14 mouse cellular contexts compared by ENCODE assay signal in the genomic region with DNA sequence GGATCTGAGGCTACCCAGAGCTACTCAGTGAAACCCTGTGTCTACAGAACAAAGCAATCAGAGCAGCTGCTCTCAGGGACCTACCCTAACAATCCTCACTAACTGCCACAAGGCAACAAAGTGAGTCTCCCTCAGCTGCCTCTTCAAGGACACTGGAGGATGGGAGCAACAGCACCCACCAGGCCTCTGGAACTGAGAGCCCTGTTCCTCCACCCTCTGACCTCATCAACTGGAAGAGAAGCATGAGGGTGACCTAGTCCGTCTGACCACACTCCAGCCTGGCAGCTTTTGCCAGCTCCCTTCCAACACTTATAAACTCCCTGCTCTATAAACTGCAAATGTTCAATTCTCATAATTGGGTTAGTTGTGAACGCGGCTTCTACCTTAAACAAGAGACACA. TPM values are rescaled to one million over a fixed set of nuclear protein-coding genes. Genes with fewer than 3 reads are reported as not detected.
DNase-seq lines count a peak whose midpoint lies in the region; ATAC-seq and TF ChIP-seq lines count a peak whose summit lies in the region.
"Had no signal": no experiment of that assay in that cellular context is flagged by ENCODE, and none has a peak within 500 bp of the region (broad histone marks: within the 10 kb centered on the region; RNA-seq: fewer than 3 reads in every experiment).

No protein-coding gene starts in this region.

- H3K4me2 ChIP-seq in heart, embryonic 14.5 days (ENCODE audit: low read length): no peak overlapping the region
- no peak overlapping the region for H3K4me2 ChIP-seq in midbrain, embryonic 15.5 days
- H3K4me2 ChIP-seq: neural tube, embryonic 15.5 days had no signal

- no peaks in the 10 kb centered on the region for H3K36me3 ChIP-seq in heart, embryonic 14.5 days (ENCODE audit: control insufficient read depth, insufficient read depth, low read length)
- no peaks in the 10 kb centered on the region for H3K36me3 ChIP-seq in midbrain, embryonic 15.5 days (replicated peaks)
- H3K36me3 ChIP-seq: midbrain, embryonic 10.5 days; neural tube, embryonic 15.5 days had no signal

- DNase-seq in gastrocnemius, adult 2 months: peak; percentile 61
- no peak for DNase-seq in gastrocnemius, postnatal 10 days
- peak; percentile 59 for DNase-seq in ovary, adult 18-20 months (ENCODE audit: low spot score)
- no peak for DNase-seq in ovary, postnatal 10 days (ENCODE audit: low spot score)
- DNase-seq in skeletal muscle tissue, adult 2 months (ENCODE audit: low read depth, low spot score): peak; percentile 57
- DNase-seq in natural killer cell, adult 2 months (ENCODE audit: low spot score in 2 of 2): no peak
- DNase-seq: embryo, embryonic 11 days; lung, adult 2 months; thymus, postnatal 36 days had no signal

- TF ChIP-seq CTCF in gastrocnemius, adult 2 months (IDR thresholded peaks at IDR 0.05): no peak

- no peaks in the 10 kb centered on the region for H3K9me3 ChIP-seq in heart, embryonic 14.5 days (ENCODE audit: control insufficient read depth, low read length)
- H3K9me3 ChIP-seq in midbrain, embryonic 15.5 days: no peaks in the 10 kb centered on the region
- H3K9me3 ChIP-seq: midbrain, embryonic 10.5 days; neural tube, embryonic 15.5 days had no signal

- peaks cover 16 to 43% of the 10 kb centered on the region in 2 experiments for H3K4me1 ChIP-seq in heart, embryonic 14.5 days (ENCODE audit: control insufficient read depth in 2 of 2, insufficient read depth in 2 of 2, low read length in 2 of 2)
- H3K4me1 ChIP-seq in midbrain, embryonic 15.5 days: no peaks in the 10 kb centered on the region

- intact Hi-C loops in gastrocnemius, adult 2 months (cut with DNase I): no loop called here

- H3K27me3 ChIP-seq in heart, embryonic 14.5 days (ENCODE audit: control insufficient read depth, insufficient read depth, low read length): no peaks in the 10 kb centered on the region
- no peaks in the 10 kb centered on the region for H3K27me3 ChIP-seq in midbrain, embryonic 15.5 days (replicated peaks)
- H3K27me3 ChIP-seq: neural tube, embryonic 15.5 days had no signal

- H3K9ac ChIP-seq in heart, embryonic 14.5 days (ENCODE audit: low read length): peak overlapping the region; percentile 31; the same call in 1 of the 2 replicates
- no peak overlapping the region for H3K9ac ChIP-seq in midbrain, embryonic 15.5 days
- H3K9ac ChIP-seq: neural tube, embryonic 15.5 days had no signal

- H3K4me3 ChIP-seq in gastrocnemius, adult 2 months: no peak overlapping the region
- H3K4me3 ChIP-seq in heart, embryonic 14.5 days (ENCODE audit: control insufficient read depth in 1 of 2, insufficient read depth in 1 of 2, low read depth in 1 of 2, low read length in 2 of 2): no peak overlapping the region
- no peak overlapping the region for H3K4me3 ChIP-seq in midbrain, embryonic 15.5 days
- H3K4me3 ChIP-seq: midbrain, embryonic 10.5 days; neural tube, embryonic 15.5 days had no signal

- 70% methylated on average over 3 of the region's 3 CpGs for WGBS in heart, embryonic 14.5 days
- 87% methylated on average over 3 of the region's 3 CpGs for WGBS in midbrain, embryonic 15.5 days

- peak overlapping the region; percentile 79 for H3K27ac ChIP-seq in gastrocnemius, adult 2 months
- H3K27ac ChIP-seq in heart, embryonic 14.5 days (replicated peaks in 1 of 2; ENCODE audit: control insufficient read depth in 1 of 2, insufficient read depth in 1 of 2, low read depth in 2 of 2, low read length in 2 of 2): peak overlapping the region in 1 of 2 experiments; percentile 44; a peak in 2 of 4 replicates
- H3K27ac ChIP-seq in midbrain, embryonic 15.5 days: no peak overlapping the region
- H3K27ac ChIP-seq: midbrain, embryonic 10.5 days; neural tube, embryonic 15.5 days had no signal

- no peak for ATAC-seq in heart, embryonic 14.5 days (ENCODE audit: insufficient number of reproducible peaks, insufficient read depth, low FRiP score, low read depth)
- ATAC-seq in midbrain, embryonic 15.5 days (replicated peaks): no peak
- ATAC-seq: inflammation-experienced regulatory T-cells, adult 6 months had no signal

RNA-seq across cellular contexts. Expression of a gene that starts 10.5 kb away (rescaled TPM):
- 10 to 100 TPM; 43.7 to 70.1 TPM for total RNA-seq in gastrocnemius, adult 2 months (2021)
- 10 to 100 TPM; 42.8 to 44.4 TPM for total RNA-seq in gastrocnemius, postnatal 10 days (2021)
- 53.0 and 53.3 TPM in 2 replicates for polyA plus RNA-seq in heart, embryonic 14.5 days (2014; fragmentation: Nextera tagmentation; extraction: Ambion mirVana)
- 24.8 and 25.5 TPM in 2 replicates for polyA plus RNA-seq in midbrain, embryonic 15.5 days (2015; fragmentation: Nextera tagmentation; extraction: Ambion mirVana)

RNA-seq across cellular contexts. Expression of a gene that starts 56.8 kb away (rescaled TPM):
- 1 to 10 TPM; 2.5 to 3.8 TPM for total RNA-seq in gastrocnemius, adult 2 months (2021)
- total RNA-seq in gastrocnemius, postnatal 10 days (2021): 1 to 10 TPM; 5.2 to 6.3 TPM
- polyA plus RNA-seq in heart, embryonic 14.5 days (2014; fragmentation: Nextera tagmentation; extraction: Ambion mirVana): 17.6 and 17.8 TPM in 2 replicates
- 123 and 125 TPM in 2 replicates for polyA plus RNA-seq in midbrain, embryonic 15.5 days (2015; fragmentation: Nextera tagmentation; extraction: Ambion mirVana)

Comparison
In these comparisons a context has a peak if more than half of its experiments do, and no peak if none do; other contexts are left out.
1. DNase-seq: peak in gastrocnemius, adult 2 months (single experiment), ovary, adult 18-20 months (single experiment) and skeletal muscle tissue, adult 2 months (single experiment); none in gastrocnemius, postnatal 10 days (single experiment), ovary, postnatal 10 days (single experiment) and natural killer cell, adult 2 months (0 of 2).